8 mouse cellular contexts compared by ENCODE assay signal in genomic region chr11:75279013-75279341, GRCm38 (mm10).
A peak's percentile ranks its signal among the peaks of the same experiment; 100 is the strongest.
DNase-seq lines count a peak whose midpoint lies in the region; ATAC-seq and TF ChIP-seq lines count a peak whose summit lies in the region.

No protein-coding gene starts in this region.

- H3K4me1 ChIP-seq in embryonic facial prominence, embryonic 15.5 days = peaks cover 43% of the 10 kb centered on the region
- peaks cover 15% of the 10 kb centered on the region for H3K4me1 ChIP-seq in intestine, embryonic 16.5 days (ENCODE audit: control insufficient read depth, insufficient read depth, low read length)
- H3K4me1 ChIP-seq in neural tube, embryonic 12.5 days = peaks cover 53% of the 10 kb centered on the region

- H3K36me3 ChIP-seq in embryonic facial prominence, embryonic 15.5 days = no peaks in the 10 kb centered on the region
- H3K36me3 ChIP-seq in intestine, embryonic 16.5 days (ENCODE audit: control insufficient read depth, insufficient read depth, low read length) = no peaks in the 10 kb centered on the region
- H3K36me3 ChIP-seq in neural tube, embryonic 12.5 days = no peaks in the 10 kb centered on the region

- no peak overlapping the region for H3K9ac ChIP-seq in embryonic facial prominence, embryonic 15.5 days
- H3K9ac ChIP-seq in intestine, embryonic 16.5 days (ENCODE audit: low read depth, low read length) = peak overlapping the region; percentile 55
- no peak overlapping the region for H3K9ac ChIP-seq in neural tube, embryonic 12.5 days

- intact Hi-C loops in gastrocnemius, postnatal 14 days (cut with DNase I; ENCODE audit: low total_unique reads) = no loop called here
- intact Hi-C loops in left cerebral cortex, postnatal 25 days (cut with DNase I) = no loop called here

- WGBS in embryonic facial prominence, embryonic 15.5 days = 19% methylated on average over 4 of the region's 4 CpGs
- WGBS in intestine, embryonic 16.5 days = 21% methylated on average over 4 of the region's 4 CpGs
- 16% methylated on average over 4 of the region's 4 CpGs for WGBS in neural tube, embryonic 12.5 days

- H3K27ac ChIP-seq in layer of hippocampus, adult 2 months = peak overlapping the region; percentile 59
- no peak overlapping the region for H3K27ac ChIP-seq in embryonic facial prominence, embryonic 15.5 days (replicated peaks)
- no peak overlapping the region for H3K27ac ChIP-seq in intestine, embryonic 16.5 days (ENCODE audit: low read length)
- H3K27ac ChIP-seq in neural tube, embryonic 12.5 days = no peak overlapping the region

- TF ChIP-seq CTCF in layer of hippocampus, adult 2 months (conservative IDR thresholded peaks at IDR 0.05) = no peak

- DNase-seq in layer of hippocampus, adult 2 months (ENCODE audit: low spot score in 2 of 2) = no peak
- DNase-seq in layer of hippocampus, adult 8-10 months (ENCODE audit: low spot score in 2 of 2) = no peak
- no peak for DNase-seq in gastrocnemius, postnatal 14 days
- DNase-seq in left cerebral cortex, postnatal 25 days (ENCODE audit: low spot score in 2 of 2) = no peak
- DNase-seq in kidney, postnatal 14 days = no peak

- no peaks in the 10 kb centered on the region for H3K9me3 ChIP-seq in embryonic facial prominence, embryonic 15.5 days (replicated peaks)
- no peaks in the 10 kb centered on the region for H3K9me3 ChIP-seq in intestine, embryonic 16.5 days (ENCODE audit: control insufficient read depth, low read length)
- no peaks in the 10 kb centered on the region for H3K9me3 ChIP-seq in neural tube, embryonic 12.5 days

- peak overlapping the region; percentile 35 for H3K4me2 ChIP-seq in embryonic facial prominence, embryonic 15.5 days (replicated peaks)
- peak overlapping the region; percentile 67 for H3K4me2 ChIP-seq in intestine, embryonic 16.5 days (ENCODE audit: low read depth, low read length)
- H3K4me2 ChIP-seq in neural tube, embryonic 12.5 days (replicated peaks) = peak overlapping the region; percentile 53

- H3K27me3 ChIP-seq in embryonic facial prominence, embryonic 15.5 days = peaks cover 33% of the 10 kb centered on the region
- H3K27me3 ChIP-seq in intestine, embryonic 16.5 days (replicated peaks; ENCODE audit: control insufficient read depth, insufficient read depth, low read length) = peaks cover 24% of the 10 kb centered on the region
- H3K27me3 ChIP-seq in neural tube, embryonic 12.5 days (replicated peaks) = peaks cover 39% of the 10 kb centered on the region

- no peak for ATAC-seq in embryonic facial prominence, embryonic 15.5 days (ENCODE audit: insufficient number of reproducible peaks, low FRiP score, low TSS enrichment, low read depth)
- no peak for ATAC-seq in intestine, embryonic 16.5 days
- ATAC-seq in neural tube, embryonic 12.5 days (ENCODE audit: low FRiP score, low read depth) = no peak

- no peak overlapping the region for H3K4me3 ChIP-seq in layer of hippocampus, adult 2 months
- peak overlapping the region; percentile 21 for H3K4me3 ChIP-seq in embryonic facial prominence, embryonic 15.5 days (replicated peaks)
- H3K4me3 ChIP-seq in intestine, embryonic 16.5 days (ENCODE audit: low read length) = peak overlapping the region; percentile 40
- peak overlapping the region; percentile 11; the same call in 1 of the 2 replicates for H3K4me3 ChIP-seq in neural tube, embryonic 12.5 days
